Comparison of ENCODE assay signal across 15 mouse cellular contexts in genomic region chr15:94503451-94504215, GRCm38 (mm10). TPM values are rescaled to one million over a fixed set of nuclear protein-coding genes. Genes with fewer than 3 reads are reported as not detected.
DNase-seq lines count a peak whose midpoint lies in the region; ATAC-seq and TF ChIP-seq lines count a peak whose summit lies in the region.
"Had no signal": no experiment of that assay in that cellular context is flagged by ENCODE, and none has a peak within 500 bp of the region (broad histone marks: within the 10 kb centered on the region; RNA-seq: fewer than 3 reads in every experiment).

No protein-coding gene starts in this region.

- intact Hi-C loops in gastrocnemius, postnatal 14 days (cut with DNase I; ENCODE audit: low total_unique reads): no loop called here

- POLR2A ChIA-PET in Patski (lab: Charles Lee): no interaction called here

- no peak for TF ChIP-seq CTCF in hindbrain, postnatal 0 days (IDR thresholded peaks at IDR 0.05; ENCODE audit: low read depth)
- TF ChIP-seq CTCF in Patski (IDR thresholded peaks at IDR 0.05): no peak
- TF ChIP-seq CTCF in forebrain, postnatal 0 days (IDR thresholded peaks at IDR 0.05; ENCODE audit: low read depth): no peak

- no peaks in the 10 kb centered on the region for H3K27me3 ChIP-seq in hindbrain, postnatal 0 days (ENCODE audit: insufficient read depth, low read length)
- no peaks in the 10 kb centered on the region for H3K27me3 ChIP-seq in hindbrain, embryonic 13.5 days
- H3K27me3 ChIP-seq in Patski: no peaks in the 10 kb centered on the region
- no peaks in the 10 kb centered on the region for H3K27me3 ChIP-seq in forebrain, postnatal 0 days (ENCODE audit: insufficient read depth, low read length)
- H3K27me3 ChIP-seq: hindbrain, embryonic 15.5 days; lung, embryonic 15.5 days had no signal

- no peak overlapping the region for H3K27ac ChIP-seq in hindbrain, postnatal 0 days
- H3K27ac ChIP-seq in hindbrain, embryonic 13.5 days: no peak overlapping the region
- no peak overlapping the region for H3K27ac ChIP-seq in forebrain, postnatal 0 days (ENCODE audit: low read depth, low read length)
- H3K27ac ChIP-seq: heart, adult 2 months; hindbrain, embryonic 15.5 days; lung, embryonic 15.5 days had no signal

- 31% methylated on average over 12 of the region's 12 CpGs for WGBS in hindbrain, postnatal 0 days
- 60% methylated on average over 12 of the region's 12 CpGs for WGBS in hindbrain, embryonic 13.5 days
- 38% methylated on average over 12 of the region's 12 CpGs for WGBS in forebrain, postnatal 0 days

- H3K9me3 ChIP-seq in hindbrain, postnatal 0 days (ENCODE audit: low read length): no peaks in the 10 kb centered on the region
- no peaks in the 10 kb centered on the region for H3K9me3 ChIP-seq in hindbrain, embryonic 13.5 days
- H3K9me3 ChIP-seq in forebrain, postnatal 0 days (ENCODE audit: low read length): no peaks in the 10 kb centered on the region
- H3K9me3 ChIP-seq: hindbrain, embryonic 15.5 days; lung, embryonic 15.5 days had no signal

- in situ Hi-C loops in Patski (cut with MboI; ENCODE audit: low pct_unique_long_range_greater_than_20kb): no loop called here

- H3K4me3 ChIP-seq in hindbrain, postnatal 0 days (ENCODE audit: low read length): no peak overlapping the region
- no peak overlapping the region for H3K4me3 ChIP-seq in hindbrain, embryonic 13.5 days
- H3K4me3 ChIP-seq in forebrain, postnatal 0 days (ENCODE audit: low read depth, low read length): no peak overlapping the region
- H3K4me3 ChIP-seq: heart, adult 2 months; hindbrain, embryonic 15.5 days; lung, embryonic 15.5 days had no signal

- DNase-seq in gastrocnemius, adult 18-20 months (ENCODE audit: low spot score): peak; percentile 25
- no peak for DNase-seq in gastrocnemius, postnatal 14 days
- DNase-seq in hindbrain, postnatal 0 days (ENCODE audit: low spot score): peak; percentile 74
- DNase-seq in Patski (ENCODE audit: low read depth, low spot score): no peak
- peak; percentile 46 for DNase-seq in forebrain, postnatal 0 days
- no peak for DNase-seq in spleen, postnatal 36 days (ENCODE audit: low spot score in 2 of 2)
- DNase-seq: cerebellum, adult 9-11 months; kidney, adult 9 months; thymus, adult 18-20 months had no signal

- ATAC-seq in hindbrain, postnatal 0 days: 0 out of 2 replicates have a peak, but pooled peaks have one; percentile 47
- ATAC-seq in hindbrain, embryonic 13.5 days (ENCODE audit: low FRiP score): no peak
- ATAC-seq in Patski: peak; percentile 79
- ATAC-seq in forebrain, postnatal 0 days: no peak

- H3K9ac ChIP-seq in hindbrain, postnatal 0 days (replicated peaks; ENCODE audit: low read length): no peak overlapping the region
- H3K9ac ChIP-seq in hindbrain, embryonic 13.5 days: no peak overlapping the region
- no peak overlapping the region for H3K9ac ChIP-seq in forebrain, postnatal 0 days
- H3K9ac ChIP-seq: hindbrain, embryonic 15.5 days; lung, embryonic 15.5 days had no signal

- H3K36me3 ChIP-seq in hindbrain, postnatal 0 days (ENCODE audit: insufficient read depth, low read length): no peaks in the 10 kb centered on the region
- no peaks in the 10 kb centered on the region for H3K36me3 ChIP-seq in hindbrain, embryonic 13.5 days
- no peaks in the 10 kb centered on the region for H3K36me3 ChIP-seq in forebrain, postnatal 0 days (ENCODE audit: insufficient read depth)
- H3K36me3 ChIP-seq: hindbrain, embryonic 15.5 days; lung, embryonic 15.5 days had no signal

- CTCF ChIA-PET in Patski (lab: Charles Lee): interaction anchor here (1.3 to 1.4 kb wide), 2 partner anchors 11 to 38 kb away, joined by 3 read pairs; no protein-coding TSS in a partner anchor

- no peaks in the 10 kb centered on the region; the same call in 1 of the 2 replicates for H3K4me1 ChIP-seq in hindbrain, postnatal 0 days (ENCODE audit: insufficient read depth, low read length)
- peaks cover 4% of the 10 kb centered on the region for H3K4me1 ChIP-seq in hindbrain, embryonic 13.5 days (replicated peaks)
- H3K4me1 ChIP-seq in forebrain, postnatal 0 days (ENCODE audit: insufficient read depth): no peaks in the 10 kb centered on the region
- H3K4me1 ChIP-seq: lung, embryonic 15.5 days had no signal

- no peak overlapping the region for H3K4me2 ChIP-seq in hindbrain, postnatal 0 days (ENCODE audit: low read depth, low read length)
- H3K4me2 ChIP-seq in hindbrain, embryonic 13.5 days: no peak overlapping the region
- no peak overlapping the region for H3K4me2 ChIP-seq in forebrain, postnatal 0 days (ENCODE audit: low read depth)
- H3K4me2 ChIP-seq: hindbrain, embryonic 15.5 days; lung, embryonic 15.5 days had no signal

RNA-seq across cellular contexts. Expression of gene Adamts20, which starts 38.4 kb away (rescaled TPM):
- total RNA-seq in gastrocnemius, adult 18-20 months (2021): 1 to 10 TPM; 1.9 to 2.3 TPM
- total RNA-seq in gastrocnemius, postnatal 14 days (2021): 10 to 100 TPM; 15.4 to 19.6 TPM
- total RNA-seq in hindbrain, postnatal 0 days (2014; rRNA removed): 8.0 and 10.6 TPM in 2 replicates
- polyA plus RNA-seq in hindbrain, postnatal 0 days (2015; fragmentation: Nextera tagmentation; extraction: Ambion mirVana): 3.2 and 3.4 TPM in 2 replicates
- polyA plus RNA-seq in hindbrain, embryonic 13.5 days (2015; fragmentation: Nextera tagmentation; extraction: Ambion mirVana): 2.7 and 3.2 TPM in 2 replicates
- 0.03 TPM for polyA plus RNA-seq in Patski (2021)
- total RNA-seq in forebrain, postnatal 0 days (2014; rRNA removed): 5.6 and 7.2 TPM in 2 replicates
- polyA plus RNA-seq in forebrain, postnatal 0 days (2015; fragmentation: Nextera tagmentation; extraction: Ambion mirVana): 2.2 and 2.3 TPM in 2 replicates
- total RNA-seq: liver, adult 2 months; megakaryocyte, adult 5-6 weeks had no signal
- polyA plus RNA-seq: liver, adult 2 months had no signal

RNA-seq across cellular contexts. Expression of gene Pus7l, which starts 39.7 kb away (rescaled TPM):
- 1 to 10 TPM; 1.4 to 1.5 TPM for total RNA-seq in gastrocnemius, adult 18-20 months (2021)
- 1 to 10 TPM; 1.7 to 2.1 TPM for total RNA-seq in gastrocnemius, postnatal 14 days (2021)
- total RNA-seq in hindbrain, postnatal 0 days (2014; rRNA removed): 3.0 and 3.7 TPM in 2 replicates
- 4.8 and 6.7 TPM in 2 replicates for polyA plus RNA-seq in hindbrain, postnatal 0 days (2015; fragmentation: Nextera tagmentation; extraction: Ambion mirVana)
- polyA plus RNA-seq in hindbrain, embryonic 13.5 days (2015; fragmentation: Nextera tagmentation; extraction: Ambion mirVana): 6.9 and 7.2 TPM in 2 replicates
- 3.6 TPM for polyA plus RNA-seq in Patski (2021)
- total RNA-seq in forebrain, postnatal 0 days (2014; rRNA removed): 5.6 and 6.3 TPM in 2 replicates
- polyA plus RNA-seq in forebrain, postnatal 0 days (2015; fragmentation: Nextera tagmentation; extraction: Ambion mirVana): 4.9 and 5.0 TPM in 2 replicates

RNA-seq across cellular contexts. Expression of gene Irak4, which starts 39.8 kb away (rescaled TPM):
- total RNA-seq in gastrocnemius, adult 18-20 months (2021): 1 to 10 TPM; 1.8 to 2.3 TPM
- 1 to 10 TPM; 2.9 to 3.7 TPM for total RNA-seq in gastrocnemius, postnatal 14 days (2021)
- 0.52 and 0.90 TPM in 2 replicates for total RNA-seq in hindbrain, postnatal 0 days (2014; rRNA removed)
- 1.9 and 2.1 TPM in 2 replicates for polyA plus RNA-seq in hindbrain, postnatal 0 days (2015; fragmentation: Nextera tagmentation; extraction: Ambion mirVana)
- 1.9 and 2.4 TPM in 2 replicates for polyA plus RNA-seq in hindbrain, embryonic 13.5 days (2015; fragmentation: Nextera tagmentation; extraction: Ambion mirVana)
- 28.0 TPM for polyA plus RNA-seq in Patski (2021)
- 0.92 and 2.3 TPM in 2 replicates for total RNA-seq in forebrain, postnatal 0 days (2014; rRNA removed)
- polyA plus RNA-seq in forebrain, postnatal 0 days (2015; fragmentation: Nextera tagmentation; extraction: Ambion mirVana): 0.93 and 1.7 TPM in 2 replicates

Comparison
In these comparisons a context has a peak if more than half of its experiments do, and no peak if none do; other contexts are left out.
1. DNase-seq: peak in gastrocnemius, adult 18-20 months (single experiment), hindbrain, postnatal 0 days (single experiment) and forebrain, postnatal 0 days (single experiment); none in gastrocnemius, postnatal 14 days (single experiment), Patski (single experiment) and spleen, postnatal 36 days (0 of 2).
2. ATAC-seq: peak in hindbrain, postnatal 0 days (single experiment) and Patski (single experiment); none in hindbrain, embryonic 13.5 days (single experiment) and forebrain, postnatal 0 days (single experiment).